Mouse (Mus musculus) lung, embryonic 15.5 days (tissue): ENCODE measurements at regions not wholly inside any gene's neighbourhood (a gene's known extent, or its start where the extent isn't known, plus 50 kb on each side); places are given as distances from the start of the nearest gene placed in this dataset.

Source experiments
- ATAC-seq: fragments of 200-750 bp; cut with Nextera tagmentation; 2 replicates; pipeline ENCODE4 v1.8.0; 2017; ENCODE audit warnings: moderate number of reproducible peaks, borderline replicate concordance; ENCODE audit not compliant: low FRiP score, low TSS enrichment; ENCODE audit errors: extremely low read depth
- H3K27ac ChIP-seq: fragments of 300-500 bp; sonication (generic); 2 replicates; pipeline ENCODE4 v1.5.1; 2015; ENCODE audit warnings: moderate library complexity, mild to moderate bottlenecking, inconsistent platforms
- H3K27me3 ChIP-seq: fragments of 300-500 bp; sonication (generic); 2 replicates; pipeline ENCODE4 v1.6.1; 2015; ENCODE audit warnings: inconsistent platforms
- H3K36me3 ChIP-seq: fragments of 300-500 bp; sonication (generic); 2 replicates; pipeline ENCODE4 v1.6.1; 2015; ENCODE audit warnings: inconsistent platforms
- H3K4me1 ChIP-seq: fragments of 300-500 bp; sonication (generic); 2 replicates; pipeline ENCODE4 v1.6.1; 2015; ENCODE audit warnings: inconsistent platforms
- H3K4me2 ChIP-seq: fragments of 300-500 bp; sonication (generic); 2 replicates; pipeline ENCODE4 v1.6.1; 2015; ENCODE audit warnings: inconsistent platforms, mild to moderate bottlenecking, moderate library complexity
- H3K4me3 ChIP-seq: fragments of 300-500 bp; sonication (generic); 2 replicates; pipeline ENCODE4 v1.5.1; 2015; ENCODE audit warnings: mild to moderate bottlenecking, inconsistent platforms
- H3K9ac ChIP-seq: fragments of 300-500 bp; sonication (generic); 2 replicates; pipeline ENCODE4 v1.6.1; 2015; ENCODE audit warnings: inconsistent platforms
- H3K9me3 ChIP-seq: fragments of 300-500 bp; sonication (generic); 2 replicates; pipeline ENCODE4 v1.6.1; 2016; ENCODE audit warnings: inconsistent platforms
- WGBS: fragments of 180-500 bp; shearing (Covaris S2); methylation state at CpG from one replicate; pipeline ENCODE4 v1.1.7; 2015; 5-methylcytosine and 5-hydroxymethylcytosine counted together

GRCm38 (mm10) chr11:28697644-28698480 lies 113.7 kb upstream of the Ccdc85a start:
- Histone ChIP-seq H3K36me3 (no peaks in the 10 kb centered on the region), H3K27me3 (no peaks in the 10 kb centered on the region), H3K4me1 (no peaks in the 10 kb centered on the region), H3K9ac (no peak overlapping the region), H3K4me2 (no peak overlapping the region), H3K9me3 (no peaks in the 10 kb centered on the region), H3K27ac (no peak overlapping the region), H3K4me3 (no peak overlapping the region)
- 36% methylated on average over 8 of the region's 8 CpGs for WGBS
- ATAC-seq, result no peak

DNA sequence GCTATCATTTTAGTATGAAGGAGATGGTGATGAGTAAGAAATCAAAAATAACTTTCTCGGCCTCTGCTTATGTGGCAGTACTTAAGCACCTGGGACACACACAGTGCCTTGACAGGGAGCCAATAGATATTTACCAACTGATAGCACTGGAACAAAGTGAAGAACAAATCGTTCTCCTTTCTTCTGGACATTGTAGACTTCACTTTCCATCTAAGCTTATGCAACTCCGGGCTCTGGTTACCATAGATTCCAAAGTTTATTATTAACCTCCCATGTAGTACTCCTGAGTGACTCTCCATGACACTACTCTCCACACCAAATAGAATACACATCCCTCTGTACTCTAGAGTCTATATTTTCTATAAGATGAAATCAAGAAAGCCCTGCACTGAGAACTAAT lies 110.9 kb upstream of the Ccdc85a start:
- no peaks in the 10 kb centered on the region for H3K4me1 ChIP-seq
- no peak overlapping the region for H3K4me3 ChIP-seq
- no peak overlapping the region for H3K4me2 ChIP-seq
- H3K36me3 ChIP-seq, result no peaks in the 10 kb centered on the region
- H3K27ac ChIP-seq, result no peak overlapping the region
- no peak for ATAC-seq
- WGBS, result 56% methylated on average over 3 of the region's 3 CpGs
- H3K27me3 ChIP-seq, result no peaks in the 10 kb centered on the region
- no peak overlapping the region for H3K9ac ChIP-seq
- no peaks in the 10 kb centered on the region for H3K9me3 ChIP-seq

DNA sequence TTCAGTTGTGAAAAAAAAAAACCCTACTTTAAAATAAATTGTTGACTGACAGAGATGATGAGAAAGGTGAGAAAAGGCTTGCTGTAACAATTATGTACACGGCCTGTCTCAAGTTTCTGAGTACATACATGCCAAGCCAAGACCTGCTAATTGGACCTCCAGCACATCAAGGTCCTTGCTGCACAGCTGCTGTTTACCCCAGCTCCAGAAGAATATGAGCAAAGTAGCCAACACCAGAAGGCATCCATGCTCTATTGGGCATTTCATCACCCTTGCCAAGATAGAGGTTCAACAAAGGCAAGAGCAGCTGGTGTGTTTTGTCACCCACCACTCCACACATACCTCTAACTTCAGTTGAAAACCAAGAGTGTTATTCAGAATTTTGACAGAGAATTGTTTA lies 109.2 kb upstream of the Ccdc85a start:
- Histone ChIP-seq H3K27ac (peak overlapping the region; percentile 35; the same call in 1 of the 2 replicates), H3K27me3 (no peaks in the 10 kb centered on the region)
- WGBS, result 22% methylated on average over 1 of the region's 1 CpGs

DNA sequence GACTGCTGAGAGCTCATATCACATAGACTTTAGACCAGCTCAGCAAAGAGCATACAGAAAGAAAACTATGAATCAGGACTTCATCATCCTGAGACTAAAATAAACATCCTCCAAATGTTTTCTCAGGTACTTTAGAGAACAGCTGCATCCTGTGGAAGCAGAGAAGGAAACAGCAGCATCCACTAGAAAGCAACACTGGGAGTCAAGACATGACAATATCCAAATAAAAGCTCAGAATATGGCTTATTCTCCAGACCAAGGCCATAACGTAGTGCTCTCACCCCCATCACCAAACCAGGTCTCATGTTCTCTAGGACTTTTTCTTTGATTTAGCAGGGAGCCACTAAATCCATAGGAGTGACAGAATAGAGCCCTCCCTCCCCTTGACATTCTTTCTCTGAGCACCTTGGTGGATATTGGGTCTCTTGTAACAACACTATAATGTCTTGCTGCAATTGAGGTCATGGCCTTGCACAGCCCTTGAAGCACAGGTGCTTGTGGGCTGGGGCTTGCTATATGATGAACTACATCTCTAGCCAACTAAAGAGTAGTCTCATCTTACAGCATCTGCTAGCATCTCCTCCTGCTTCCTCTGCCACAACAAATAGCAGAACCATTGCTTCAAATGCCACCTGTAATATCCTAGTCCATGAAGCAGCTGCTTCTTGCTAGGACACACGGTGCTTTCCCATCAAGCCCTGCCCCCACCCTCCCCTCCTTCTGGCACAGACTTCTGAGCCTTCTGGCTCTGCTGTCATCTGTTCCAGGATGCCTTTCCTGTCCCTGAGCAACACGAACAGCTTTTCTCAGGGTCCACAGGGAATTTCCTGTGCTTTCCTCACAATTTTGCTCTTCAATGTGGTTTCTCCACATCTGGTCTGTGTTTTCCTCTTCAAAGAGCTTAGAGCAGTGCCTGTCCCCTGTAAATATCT lies 108.4 kb upstream of the Ccdc85a start:
- H3K4me3 ChIP-seq, result no peak overlapping the region
- no peaks in the 10 kb centered on the region for H3K36me3 ChIP-seq
- no peaks in the 10 kb centered on the region for H3K4me1 ChIP-seq
- no peaks in the 10 kb centered on the region for H3K9me3 ChIP-seq
- peak overlapping the region; percentile 60 for H3K27ac ChIP-seq
- H3K27me3 ChIP-seq, result no peaks in the 10 kb centered on the region
- ATAC-seq, result peak; percentile 67; the same call in 1 of the 2 replicates
- WGBS, result 10% methylated on average over 3 of the region's 3 CpGs
- H3K4me2 ChIP-seq, result no peak overlapping the region
- H3K9ac ChIP-seq, result no peak overlapping the region

More for the DNA sequence above, 109.2 kb upstream of the Ccdc85a start:
- H3K9me3 ChIP-seq, result no peaks in the 10 kb centered on the region
- no peaks in the 10 kb centered on the region for H3K36me3 ChIP-seq
- no peak for ATAC-seq
- H3K4me2 ChIP-seq, result no peak overlapping the region
- H3K4me3 ChIP-seq, result no peak overlapping the region
- H3K9ac ChIP-seq, result no peak overlapping the region
- no peaks in the 10 kb centered on the region for H3K4me1 ChIP-seq

DNA sequence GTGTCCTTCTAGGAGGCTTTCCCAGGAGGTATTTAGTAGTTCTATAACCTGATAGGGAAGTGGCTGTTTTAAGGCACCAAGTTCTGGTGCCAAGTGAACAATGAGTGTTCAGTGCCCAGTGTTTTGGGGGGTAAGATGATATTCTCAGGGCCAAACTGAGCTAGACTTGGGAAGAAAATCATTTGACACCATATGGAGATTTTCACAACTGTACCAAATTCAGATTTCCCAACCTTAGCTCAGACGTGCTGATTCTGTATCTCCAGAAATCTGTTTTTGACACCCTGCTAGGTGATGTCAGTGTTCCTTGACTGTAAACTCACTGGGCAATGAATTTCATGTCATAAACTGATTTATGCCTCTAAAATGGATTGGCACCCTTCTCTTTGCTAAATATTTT lies 104.3 kb upstream of the Ccdc85a start:
- ATAC-seq, result no peak
- no peaks in the 10 kb centered on the region for H3K4me1 ChIP-seq
- WGBS, result 39% methylated on average over 1 of the region's 1 CpGs
- H3K36me3 ChIP-seq, result no peaks in the 10 kb centered on the region
- no peak overlapping the region for H3K27ac ChIP-seq
- no peak overlapping the region for H3K9ac ChIP-seq
- no peak overlapping the region for H3K4me3 ChIP-seq
- H3K4me2 ChIP-seq, result no peak overlapping the region
- H3K9me3 ChIP-seq, result no peaks in the 10 kb centered on the region
- H3K27me3 ChIP-seq, result no peaks in the 10 kb centered on the region

DNA sequence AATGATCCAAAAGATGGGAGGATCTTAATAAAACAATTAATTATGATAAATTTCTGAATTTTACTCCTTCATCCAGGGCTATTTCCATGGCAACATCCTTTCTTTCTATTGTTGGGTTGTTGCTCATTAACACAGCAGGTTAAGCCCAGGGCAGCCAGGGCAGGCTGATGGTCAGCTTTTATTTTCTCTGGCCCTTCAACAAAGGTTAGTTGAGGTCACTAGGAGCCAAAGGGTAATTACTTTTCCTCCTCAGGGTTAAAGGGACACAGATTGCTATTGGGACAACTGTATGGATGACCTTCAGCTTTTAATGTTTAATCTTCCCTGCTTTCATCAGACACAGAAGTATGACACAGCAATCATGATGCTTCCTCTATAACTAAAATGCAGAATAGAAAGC lies 101.3 kb upstream of the Ccdc85a start:
- Histone ChIP-seq H3K27me3 (no peaks in the 10 kb centered on the region), H3K36me3 (no peaks in the 10 kb centered on the region), H3K4me1 (no peaks in the 10 kb centered on the region), H3K9me3 (no peaks in the 10 kb centered on the region), H3K27ac (no peak overlapping the region), H3K4me3 (no peak overlapping the region), H3K4me2 (no peak overlapping the region), H3K9ac (no peak overlapping the region)
- no peak for ATAC-seq

DNA sequence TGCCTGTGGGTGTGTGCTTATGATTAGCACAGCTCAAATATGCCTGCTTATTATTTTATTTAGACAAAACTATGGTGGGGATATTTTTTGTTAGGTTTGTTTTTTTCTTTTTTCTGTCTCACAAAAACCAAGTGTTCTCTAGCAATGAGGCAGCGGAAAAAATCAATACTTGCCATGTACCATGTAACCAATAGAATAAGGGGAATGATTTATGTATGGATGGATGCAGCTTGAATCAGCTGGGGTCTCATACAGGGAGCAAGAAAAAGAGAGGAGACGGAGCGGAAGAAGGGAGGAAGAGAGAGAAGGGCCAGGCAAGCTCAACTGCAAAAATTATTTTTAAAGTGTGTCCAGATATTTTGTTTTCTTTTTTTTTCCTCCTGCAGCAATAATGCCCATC lies 97.2 kb upstream of the Ccdc85a start:
- Histone ChIP-seq H3K4me3 (no peak overlapping the region), H3K27ac (no peak overlapping the region), H3K4me2 (no peak overlapping the region), H3K36me3 (no peaks in the 10 kb centered on the region), H3K27me3 (no peaks in the 10 kb centered on the region), H3K4me1 (no peaks in the 10 kb centered on the region), H3K9ac (no peak overlapping the region), H3K9me3 (no peaks in the 10 kb centered on the region)
- 77% methylated on average over 3 of the region's 3 CpGs for WGBS
- ATAC-seq, result no peak

- no peak overlapping the region for H3K4me3 ChIP-seq
- no peaks in the 10 kb centered on the region for H3K4me1 ChIP-seq
- no peak overlapping the region for H3K9ac ChIP-seq
- H3K27me3 ChIP-seq, result no peaks in the 10 kb centered on the region
- H3K27ac ChIP-seq, result no peak overlapping the region
- H3K4me2 ChIP-seq, result no peak overlapping the region
- H3K36me3 ChIP-seq, result no peaks in the 10 kb centered on the region
- H3K9me3 ChIP-seq, result no peaks in the 10 kb centered on the region
- no peak for ATAC-seq
Measured at GRCm38 (mm10) chr11:28670765-28671164, 86.6 kb upstream of the Ccdc85a start.

DNA sequence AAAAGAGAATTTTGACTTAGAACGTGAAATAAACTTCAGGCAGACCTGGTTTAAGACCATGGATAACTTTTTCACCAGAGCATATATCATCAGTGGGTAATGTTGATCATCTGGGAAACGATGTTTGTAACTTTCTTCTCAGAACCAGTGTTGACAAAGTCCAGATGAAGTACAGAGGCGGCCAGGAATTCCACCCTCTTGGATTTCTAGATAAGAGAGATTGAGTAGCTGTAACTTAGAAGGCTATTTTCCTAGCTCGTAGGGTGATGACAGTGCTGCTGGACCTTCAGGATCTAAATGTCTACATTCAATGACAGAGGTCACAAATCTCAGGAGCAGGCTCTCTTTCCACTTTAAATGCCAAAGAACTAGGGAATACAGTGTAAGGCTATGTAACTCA lies 85.2 kb upstream of the Ccdc85a start:
- no peak overlapping the region for H3K4me3 ChIP-seq
- 28% methylated on average over 4 of the region's 4 CpGs for WGBS

GRCm38 (mm10) chr11:28660377-28660776 lies 76.3 kb upstream of the Ccdc85a start:
- WGBS, result 59% methylated on average over 4 of the region's 4 CpGs
- H3K27ac ChIP-seq, result no peak overlapping the region
- no peak for ATAC-seq

More for the DNA sequence above, 85.2 kb upstream of the Ccdc85a start:
- no peak overlapping the region for H3K9ac ChIP-seq
- no peaks in the 10 kb centered on the region for H3K36me3 ChIP-seq
- no peaks in the 10 kb centered on the region for H3K9me3 ChIP-seq
- H3K4me2 ChIP-seq, result no peak overlapping the region
- H3K27me3 ChIP-seq, result no peaks in the 10 kb centered on the region
- ATAC-seq, result no peak
- H3K27ac ChIP-seq, result no peak overlapping the region
- no peaks in the 10 kb centered on the region for H3K4me1 ChIP-seq

DNA sequence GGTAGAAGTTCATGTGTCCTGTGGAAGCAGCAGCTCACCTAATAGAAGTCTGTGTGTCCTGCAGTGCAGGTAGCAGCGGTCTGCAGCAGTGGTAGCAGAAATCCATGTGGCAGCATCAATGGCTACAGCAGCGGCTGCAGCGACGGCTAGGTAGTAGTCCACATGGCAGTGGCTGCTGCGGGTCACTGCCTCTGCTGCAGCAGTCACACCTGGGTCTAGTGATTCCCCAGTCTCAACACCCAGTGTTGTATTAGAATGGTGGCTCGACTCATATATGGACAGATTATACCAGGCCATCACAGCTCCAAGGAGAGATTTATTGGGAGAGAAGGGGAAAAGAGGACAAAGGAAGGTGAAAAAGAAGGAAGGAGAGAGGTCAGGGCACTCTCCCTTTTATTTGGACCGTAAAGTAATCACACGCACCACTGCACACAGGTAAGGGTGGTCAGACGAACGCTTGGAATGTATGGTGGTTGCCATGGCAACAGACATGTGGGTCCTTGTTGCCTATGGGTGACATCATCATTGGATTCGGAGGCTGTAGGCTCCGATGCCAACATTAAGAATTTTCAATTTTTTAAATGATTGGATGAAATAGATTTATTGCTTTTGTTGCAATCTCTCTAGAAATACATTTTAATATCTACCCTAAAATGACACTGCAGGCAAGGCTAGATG lies 71.2 kb upstream of the Ccdc85a start:
- H3K4me3 ChIP-seq, result no peak overlapping the region
- no peaks in the 10 kb centered on the region for H3K9me3 ChIP-seq
- no peaks in the 10 kb centered on the region for H3K4me1 ChIP-seq
- no peak overlapping the region for H3K4me2 ChIP-seq
- no peaks in the 10 kb centered on the region for H3K27me3 ChIP-seq
- H3K9ac ChIP-seq, result no peak overlapping the region
- 79% methylated on average over 12 of the region's 12 CpGs for WGBS
- no peak overlapping the region for H3K27ac ChIP-seq
- no peak for ATAC-seq
- H3K36me3 ChIP-seq, result no peaks in the 10 kb centered on the region

More at GRCm38 (mm10) chr11:28660377-28660776, 76.3 kb upstream of the Ccdc85a start:
- Histone ChIP-seq H3K27me3 (no peaks in the 10 kb centered on the region), H3K36me3 (no peaks in the 10 kb centered on the region), H3K4me2 (no peak overlapping the region), H3K4me3 (no peak overlapping the region), H3K9me3 (no peaks in the 10 kb centered on the region), H3K9ac (no peak overlapping the region), H3K4me1 (no peaks in the 10 kb centered on the region)

GRCm38 (mm10) chr11:28649446-28649845 lies 65.3 kb upstream of the Ccdc85a start:
- 86% methylated on average over 7 of the region's 7 CpGs for WGBS

More at GRCm38 (mm10) chr11:28649446-28649845, 65.3 kb upstream of the Ccdc85a start:
- Histone ChIP-seq H3K36me3 (no peaks in the 10 kb centered on the region), H3K27me3 (no peaks in the 10 kb centered on the region), H3K4me1 (no peaks in the 10 kb centered on the region), H3K4me3 (no peak overlapping the region), H3K9me3 (no peaks in the 10 kb centered on the region), H3K27ac (no peak overlapping the region), H3K9ac (no peak overlapping the region), H3K4me2 (no peak overlapping the region)
- ATAC-seq, result no peak
